Mouse (Mus musculus) heart, adult 8-10 months (tissue): ENCODE measurements at regions not wholly inside any gene's neighbourhood (a gene's known extent, or its start where the extent isn't known, plus 50 kb on each side); places are given as distances from the start of the nearest gene placed in this dataset.

ENCODE experiments used
- DNase-seq: peaks from one replicate; pipeline ENCODE4 v3.0.0; 2022; ENCODE audit warnings: low spot score

DNA sequence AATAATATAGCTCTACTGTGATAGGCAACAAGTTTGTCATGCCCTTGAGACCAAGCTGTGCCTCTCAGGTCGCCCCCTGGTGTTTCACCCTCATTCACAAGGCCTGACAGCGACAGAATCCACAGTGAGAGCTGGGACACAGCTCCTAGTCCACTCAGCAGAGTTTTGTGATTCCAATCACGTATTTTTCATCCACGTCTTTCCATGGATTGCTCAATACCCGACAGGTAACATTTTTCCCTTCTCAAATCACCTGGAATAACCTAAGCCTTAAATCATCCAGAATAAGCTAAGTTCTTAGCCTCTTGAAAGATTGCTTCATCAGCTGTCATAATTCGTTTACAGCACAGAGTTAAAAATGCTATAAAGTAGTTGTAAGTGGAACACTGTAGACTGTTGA is 211.3 kb downstream of the Ccdc91 start:
- no peak for DNase-seq

DNA sequence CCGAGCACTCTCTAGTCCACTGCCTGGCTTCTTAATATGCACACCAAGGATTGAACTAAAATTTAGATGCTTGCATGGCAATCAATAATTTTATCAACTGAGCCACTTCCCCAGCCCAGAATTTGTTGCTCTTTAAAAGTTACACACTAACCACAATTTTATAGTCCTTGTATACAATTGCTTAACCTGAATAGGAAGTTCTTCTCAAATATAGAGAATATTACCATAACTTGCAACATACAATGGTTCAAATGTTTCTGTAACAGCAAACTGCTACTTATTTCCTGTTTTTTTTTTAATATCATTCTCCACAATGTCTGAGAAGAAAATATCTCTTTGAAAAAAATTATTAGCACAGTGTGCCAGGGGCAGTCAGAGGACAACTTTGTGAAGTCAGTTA is 222.6 kb downstream of the Ccdc91 start:
- DNase-seq: no peak

DNA sequence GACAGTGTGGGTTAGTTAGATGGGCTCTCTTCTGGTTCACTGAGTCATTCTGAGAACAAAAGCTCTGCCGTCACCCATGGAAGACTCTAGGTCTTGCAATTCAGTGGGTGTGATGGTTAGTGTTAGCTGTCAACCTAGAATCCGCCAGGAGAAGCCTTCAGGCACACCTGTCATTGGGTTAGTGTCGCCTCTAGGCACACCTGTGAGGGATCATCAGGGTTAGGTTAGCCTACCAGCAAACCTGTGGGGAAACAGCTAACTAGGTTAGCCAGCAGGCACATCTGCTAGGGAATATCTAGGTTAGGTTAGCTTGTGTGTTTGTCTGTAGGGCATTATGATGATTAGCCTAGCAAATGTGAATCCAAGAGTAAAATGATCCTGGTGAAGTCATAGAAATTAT is 223.8 kb downstream of the Ccdc91 start:
- DNase-seq: no peak

DNA sequence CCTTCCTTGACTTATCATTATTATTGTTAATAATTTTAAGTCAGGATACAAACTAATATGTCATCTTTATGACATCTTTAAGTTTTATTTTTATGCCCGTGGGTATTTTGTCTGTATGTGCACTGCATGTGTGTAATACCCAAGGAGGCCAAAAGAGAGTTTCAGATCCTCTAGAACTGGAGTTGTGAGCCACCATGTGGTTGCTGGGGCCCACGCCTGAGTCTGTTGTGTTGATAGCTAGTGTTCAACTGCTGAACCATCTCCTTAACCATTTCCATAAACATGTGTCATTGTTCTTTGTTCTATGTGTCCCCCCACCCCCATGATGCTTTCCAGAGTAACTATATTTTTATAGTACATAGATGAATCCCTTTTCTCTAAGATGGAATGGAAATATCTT is 225.0 kb downstream of the Ccdc91 start:
- no peak for DNase-seq

DNA sequence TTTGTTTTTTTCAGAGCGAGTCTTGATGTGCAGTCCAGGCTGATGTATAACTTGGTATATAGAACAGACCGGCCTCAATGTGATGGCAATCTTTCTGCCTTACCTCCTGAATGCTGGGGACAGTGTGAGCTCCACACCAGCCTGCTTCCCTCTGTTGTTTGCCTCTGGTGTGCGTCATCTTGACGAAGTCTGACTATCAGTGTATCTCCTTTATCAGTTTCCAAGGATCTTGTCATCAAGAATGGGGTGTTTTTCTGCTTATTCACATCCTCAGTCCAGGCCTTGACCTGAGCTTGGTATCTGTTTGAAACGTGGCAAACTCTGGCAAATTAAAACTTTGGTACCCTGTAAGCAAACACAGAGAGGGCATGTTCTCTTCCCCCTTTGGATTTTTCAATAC is 226.3 kb downstream of the Ccdc91 start:
- DNase-seq: no peak

DNA sequence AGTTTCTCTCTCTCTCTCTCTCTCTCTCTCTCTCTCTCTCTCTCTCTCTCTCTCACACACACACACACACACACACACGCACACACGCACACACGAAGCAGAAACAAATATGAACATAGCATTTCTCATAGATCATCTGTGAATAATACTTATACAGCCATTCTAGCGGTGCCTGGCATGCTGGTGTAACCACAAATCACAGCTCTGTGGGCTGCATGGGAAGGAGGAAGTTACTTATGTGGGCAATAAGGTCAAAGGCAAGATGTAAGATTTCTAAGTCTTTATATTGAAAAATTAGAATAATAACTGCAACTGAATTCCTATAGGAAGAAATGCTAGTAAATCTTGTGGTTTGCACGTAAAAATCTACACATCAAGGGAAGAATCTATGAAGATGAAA is 228.7 kb downstream of the Ccdc91 start:
- no peak for DNase-seq

DNA sequence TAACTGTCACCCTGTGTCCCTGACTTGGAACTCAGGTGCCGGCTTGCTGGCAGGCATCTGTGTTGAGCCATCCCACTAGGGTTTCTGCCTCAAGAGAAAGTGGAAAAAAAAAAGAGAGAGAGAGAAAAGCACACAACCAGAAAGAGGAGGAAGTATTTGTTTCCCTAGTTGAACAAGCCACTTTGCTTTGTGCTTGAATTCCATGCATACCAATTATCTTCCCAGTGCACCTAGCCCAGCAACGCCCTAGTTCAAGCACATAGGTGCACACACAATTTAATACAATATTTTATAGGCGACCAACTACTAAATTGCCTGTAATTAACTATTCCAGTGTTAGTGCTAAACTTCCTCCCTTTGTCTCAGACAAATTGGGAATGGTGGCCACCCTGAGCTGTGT is 230.3 kb downstream of the Ccdc91 start:
- DNase-seq: no peak

DNA sequence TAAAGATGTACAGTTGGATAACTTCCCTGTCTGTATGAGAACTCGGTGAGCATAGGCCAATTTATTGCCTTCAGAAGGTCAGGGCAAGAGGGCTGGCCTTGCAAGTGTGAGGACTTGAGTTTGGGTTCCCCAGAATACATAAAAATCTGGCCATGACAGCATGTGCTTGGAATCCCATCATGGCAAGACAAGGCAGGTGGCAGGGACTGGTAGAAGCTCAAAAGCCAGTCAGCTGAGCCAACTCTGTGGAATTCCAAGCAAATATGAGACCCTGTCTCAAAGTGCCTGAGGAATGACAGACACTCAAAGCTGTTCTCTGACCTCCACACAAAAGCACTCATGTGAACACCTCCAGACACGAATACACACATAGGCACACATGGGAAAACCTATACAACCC is 231.1 kb downstream of the Ccdc91 start:
- no peak for DNase-seq

DNA sequence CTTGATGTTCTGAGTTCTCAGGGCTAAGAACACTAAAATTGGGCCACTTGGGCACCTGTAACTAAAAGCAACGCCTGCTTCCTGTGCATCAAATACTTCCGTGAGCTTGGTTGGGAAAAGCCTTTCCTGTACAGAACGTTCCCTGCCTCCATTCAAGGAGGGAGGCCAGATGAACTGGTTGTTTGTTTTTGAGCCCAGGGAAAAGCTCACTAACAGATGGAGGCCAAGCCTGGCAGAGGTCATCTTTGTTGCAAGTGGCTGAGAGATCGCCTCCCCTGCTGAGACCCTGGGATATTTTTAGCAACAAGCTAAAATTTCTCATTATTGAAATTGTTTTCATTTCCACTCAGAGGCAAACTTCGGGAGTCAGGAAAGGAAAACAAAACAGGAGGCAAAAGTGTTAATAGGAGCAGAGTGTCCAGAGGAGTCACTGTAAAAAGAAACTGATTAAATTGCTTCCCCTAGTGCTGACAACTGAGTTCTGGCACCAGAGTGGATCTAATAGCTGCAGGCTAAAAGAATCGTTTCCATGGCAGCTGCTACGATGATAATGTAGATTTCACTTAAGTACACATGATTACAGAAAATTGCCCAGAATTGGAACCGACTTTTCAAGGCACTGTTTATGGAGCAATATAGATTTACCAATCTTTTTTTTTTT is 242.6 kb downstream of the Ccdc91 start:
- peak; percentile 51 for DNase-seq

DNA sequence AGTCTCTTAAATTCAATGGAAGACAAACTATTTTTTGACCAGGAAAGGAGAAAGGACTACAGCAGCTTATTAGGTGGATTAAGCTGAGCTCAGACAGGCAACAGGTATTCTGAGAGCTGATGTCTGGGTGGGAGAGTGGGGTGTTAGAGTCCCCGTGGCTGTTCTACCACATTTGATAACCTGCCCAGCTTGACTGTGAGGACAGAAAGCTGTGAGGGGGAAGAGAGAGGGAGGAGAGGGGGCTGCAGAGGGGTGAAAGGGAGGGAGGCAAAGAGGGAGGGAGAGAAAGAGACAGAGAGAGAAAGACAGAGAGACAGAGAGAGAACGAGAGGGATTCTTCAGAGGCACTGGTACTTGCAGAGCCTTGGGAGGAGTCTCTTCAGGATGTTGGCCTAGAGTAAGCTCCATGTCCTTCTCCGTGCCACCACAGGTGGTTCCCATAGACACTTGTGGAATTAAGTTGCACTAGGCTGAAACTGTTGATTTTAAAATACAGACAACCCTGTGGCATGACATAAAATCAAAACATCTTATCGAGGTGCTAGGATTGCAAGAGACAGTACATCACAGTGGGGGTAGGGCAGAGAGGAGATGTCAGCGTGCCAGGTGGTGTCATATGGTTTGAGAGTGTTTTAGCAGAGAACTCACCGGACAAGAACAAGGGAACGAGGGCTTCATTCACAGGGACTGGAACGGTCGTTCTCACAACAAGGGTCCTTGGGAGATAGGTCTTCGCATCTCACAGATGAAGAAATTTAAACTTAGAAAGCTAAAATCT is 243.3 kb downstream of the Ccdc91 start:
- DNase-seq: no peak

DNA sequence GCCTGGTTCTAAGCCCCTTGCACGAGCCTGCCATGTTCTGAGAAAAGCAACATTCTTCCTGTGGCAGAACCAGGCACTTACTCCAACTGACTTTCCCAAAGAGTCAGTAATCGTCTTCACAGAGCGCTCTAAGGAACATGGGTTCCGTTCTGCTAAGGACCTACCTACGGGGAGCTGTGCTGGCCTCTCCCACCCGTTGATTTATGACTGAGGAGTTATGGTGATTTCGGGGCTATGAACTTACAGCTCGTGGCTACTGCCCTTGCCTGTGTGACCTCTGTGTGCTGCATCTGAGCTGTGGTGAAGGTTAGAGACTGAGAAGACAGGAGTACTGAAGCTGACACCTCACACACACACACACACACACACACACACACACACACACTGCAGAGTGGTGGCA is 243.9 kb downstream of the Ccdc91 start:
- no peak for DNase-seq

DNA sequence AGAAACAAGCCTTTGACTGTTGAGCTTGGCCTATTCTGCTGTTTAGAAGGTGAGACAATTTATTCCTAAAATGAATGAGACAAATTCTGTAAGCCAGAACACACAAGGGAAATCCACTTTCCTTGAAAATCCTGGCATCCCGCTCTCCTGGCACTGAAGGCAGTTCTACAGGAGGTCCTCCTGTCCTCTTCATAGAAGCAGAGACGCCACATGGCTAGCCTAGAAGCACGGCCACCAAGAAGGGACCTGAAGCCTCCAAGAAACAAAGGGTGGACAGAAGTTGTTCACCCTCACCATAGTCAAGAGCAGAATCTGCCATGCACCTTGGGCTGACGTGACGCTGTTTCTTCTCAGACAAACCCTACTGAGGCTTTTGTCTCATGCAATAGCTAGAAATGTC is 247.7 kb downstream of the Ccdc91 start:
- no peak for DNase-seq

DNA sequence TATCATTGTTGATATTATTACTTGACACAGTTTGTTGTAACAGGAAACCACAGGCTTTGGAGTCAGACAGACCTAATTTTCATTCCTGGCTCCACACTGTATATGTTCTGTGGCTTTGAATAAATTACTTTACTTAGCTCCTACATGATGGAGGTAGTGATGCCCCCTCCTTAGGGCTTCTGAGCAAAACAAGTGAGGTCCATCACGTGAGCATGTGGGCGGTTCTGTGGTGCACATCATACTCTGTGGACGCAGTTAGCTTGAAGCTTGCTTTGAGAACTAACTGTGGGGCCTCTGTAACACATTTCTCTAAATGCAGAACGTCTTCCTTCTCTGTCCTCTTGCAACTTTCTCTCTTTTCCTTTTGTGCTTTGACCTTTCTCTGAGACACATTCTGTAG is 251.4 kb downstream of the Ccdc91 start:
- DNase-seq: no peak

DNA sequence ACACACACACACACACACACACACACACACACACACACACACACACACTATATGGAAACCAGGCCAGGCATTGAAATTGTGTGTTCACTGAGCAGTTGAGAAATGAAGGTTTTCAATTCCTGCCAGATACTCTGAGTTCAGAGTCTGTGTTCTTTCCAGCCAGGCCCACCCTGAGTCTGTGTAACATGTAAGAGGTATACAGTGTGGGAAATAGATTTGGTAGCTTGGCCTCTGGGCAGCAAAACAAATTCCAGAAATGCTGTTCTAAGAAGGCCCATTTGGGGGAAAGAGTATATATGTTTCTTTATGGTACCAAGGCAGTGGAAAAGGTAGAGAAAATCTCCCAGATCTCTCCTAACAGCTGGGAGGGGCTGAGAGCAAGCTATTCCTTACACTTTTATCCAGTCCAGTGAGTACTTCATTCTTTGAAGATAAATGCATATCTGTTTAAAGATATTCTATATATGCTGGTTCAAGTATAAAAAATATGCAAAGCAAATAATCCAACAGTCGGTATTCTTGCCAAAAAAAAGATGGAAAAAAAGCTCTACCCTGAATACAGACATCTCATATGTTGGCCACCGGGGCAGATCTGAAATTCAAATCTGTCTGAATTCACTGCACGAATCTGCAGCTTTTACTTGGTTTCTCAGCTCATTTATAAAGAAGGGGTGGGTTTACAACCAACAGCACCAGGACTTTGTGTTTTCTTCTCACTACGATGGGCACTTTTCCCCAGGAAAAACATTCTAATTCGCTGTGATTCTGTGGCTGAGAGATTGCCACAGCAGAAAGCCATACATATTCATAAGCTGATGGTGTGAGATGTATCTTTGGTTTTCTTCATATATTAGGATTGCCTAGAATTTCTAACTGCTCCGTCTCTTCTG is 252.3 kb downstream of the Ccdc91 start:
- DNase-seq: no peak

DNA sequence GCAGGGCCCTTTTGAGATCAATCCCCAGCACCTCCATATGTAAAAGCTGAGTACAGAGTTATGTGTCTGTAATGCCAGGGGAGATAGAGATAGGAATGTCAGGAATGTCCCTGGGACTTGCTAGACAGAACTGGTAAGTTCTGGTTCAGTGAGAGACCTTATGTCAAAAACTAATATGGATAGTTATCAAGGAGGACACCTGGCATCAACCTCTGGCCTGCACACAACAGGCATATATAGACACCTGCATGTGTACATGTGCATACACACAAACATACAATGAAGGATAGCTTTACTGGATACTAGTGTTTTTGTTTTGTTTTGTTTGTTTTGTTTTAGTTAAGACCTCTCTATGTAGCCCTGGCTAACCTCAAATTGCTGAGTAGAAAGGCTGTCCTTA is 254.1 kb downstream of the Ccdc91 start:
- no peak for DNase-seq

DNA sequence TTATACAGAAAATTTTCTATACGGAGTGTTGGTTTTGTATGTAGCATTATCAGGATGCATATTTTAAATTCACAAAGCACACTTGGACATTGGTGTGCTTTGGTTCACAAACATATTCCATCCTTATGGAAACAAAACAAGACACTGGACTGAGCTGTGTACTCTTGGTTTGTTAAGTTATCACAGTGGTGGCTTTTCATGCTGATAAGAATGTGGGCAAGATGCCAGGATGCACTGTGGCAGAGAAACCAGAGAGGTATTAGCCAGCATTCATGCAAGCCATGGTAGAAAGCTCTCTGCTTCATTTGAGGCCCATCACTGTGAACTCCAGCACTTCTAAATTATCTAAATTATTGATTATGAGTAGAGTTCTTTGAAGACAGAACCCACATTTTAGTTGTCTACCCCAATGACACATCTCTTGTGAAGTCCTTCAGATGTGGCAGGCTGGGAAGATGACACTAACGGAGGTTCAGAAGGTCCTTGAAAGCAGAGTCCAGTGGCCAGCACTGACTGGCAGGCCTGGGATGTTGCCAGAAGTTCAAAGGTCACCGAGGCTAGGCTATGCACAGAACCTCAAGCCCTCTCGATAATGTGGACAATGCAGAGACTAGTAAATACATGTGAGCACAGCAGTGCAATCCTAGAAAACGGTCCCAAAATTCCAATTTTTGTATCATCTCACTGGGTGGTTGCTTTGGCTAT is 263.1 kb downstream of the Ccdc91 start:
- no peak for DNase-seq

DNA sequence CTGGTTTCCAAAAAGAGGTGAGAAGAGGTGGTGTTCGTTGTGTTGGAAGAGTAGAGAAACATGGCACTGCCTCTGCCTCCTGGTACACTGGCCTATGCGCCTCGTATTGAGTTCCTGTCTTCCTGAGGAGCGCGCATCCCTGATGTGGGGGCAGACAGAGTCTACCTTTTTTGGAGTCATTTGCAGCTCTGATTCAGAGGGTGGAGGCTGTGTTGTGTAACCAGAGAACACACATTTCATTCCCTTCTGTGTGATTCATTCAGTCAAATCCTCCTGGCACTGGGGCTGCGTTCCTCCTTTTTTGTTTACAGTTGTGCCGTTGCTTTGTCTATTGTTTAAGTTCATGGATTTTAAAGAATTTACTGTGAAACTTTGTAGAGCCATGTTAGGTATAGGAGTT is 265.8 kb downstream of the Ccdc91 start:
- no peak for DNase-seq

DNA sequence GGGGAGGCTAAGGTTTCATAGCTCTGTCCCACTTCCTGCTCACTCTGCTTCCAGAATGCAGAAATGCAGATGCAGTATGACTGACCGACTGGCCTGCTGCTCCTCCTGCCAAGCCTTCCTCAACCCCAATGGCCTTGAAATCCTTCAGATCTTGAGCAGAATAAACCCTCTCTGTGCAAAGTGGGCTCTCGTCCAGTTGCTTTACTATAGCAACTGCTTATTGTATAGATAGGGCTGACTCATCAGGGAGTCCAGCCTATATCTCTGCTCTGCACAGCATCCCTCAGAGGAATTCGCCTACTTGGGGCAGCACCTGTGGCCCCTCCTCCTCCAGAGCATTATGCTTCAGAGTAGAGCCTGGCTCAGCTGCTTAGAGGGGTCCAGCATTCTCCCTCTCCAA is 268.5 kb downstream of the Ccdc91 start:
- DNase-seq: no peak

DNA sequence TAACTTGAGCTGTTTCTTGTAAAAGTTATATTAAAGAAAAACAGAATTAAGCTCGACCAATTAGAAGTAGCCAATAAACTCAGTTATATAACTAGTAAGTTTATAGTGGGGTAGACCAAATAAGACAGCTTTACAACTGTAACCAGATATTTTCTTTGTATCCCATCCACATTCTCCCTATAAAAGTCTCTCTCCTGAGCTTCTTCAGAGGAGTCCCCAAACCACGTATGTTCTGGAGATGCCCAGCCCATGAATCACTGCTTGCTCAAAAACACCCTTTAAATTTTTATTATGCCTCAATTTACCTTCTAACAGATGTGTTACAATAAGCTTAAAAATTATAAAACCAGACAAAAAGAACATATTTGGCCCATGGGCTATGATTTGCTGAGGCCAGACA is 270.1 kb downstream of the Ccdc91 start:
- no peak for DNase-seq

DNA sequence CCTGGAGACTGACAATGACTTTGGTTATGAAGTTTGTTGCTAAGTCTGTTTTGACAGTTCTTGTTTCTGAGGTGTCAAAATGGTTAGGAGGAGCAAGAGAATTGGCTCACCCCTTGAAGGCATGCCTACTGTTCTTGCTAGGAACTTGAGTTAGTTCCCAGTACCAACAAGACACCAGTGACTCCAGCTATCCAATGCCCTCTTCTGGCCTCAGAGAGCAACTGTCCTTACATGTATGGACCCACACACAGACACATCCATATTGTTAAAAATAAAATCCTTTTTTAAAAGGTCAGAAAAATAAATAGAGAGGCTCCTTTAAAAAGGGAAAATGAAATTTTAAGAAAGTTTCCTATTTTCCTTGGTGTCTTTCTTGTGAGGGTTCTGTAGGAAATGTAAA is 272.3 kb downstream of the Ccdc91 start:
- DNase-seq: no peak

DNA sequence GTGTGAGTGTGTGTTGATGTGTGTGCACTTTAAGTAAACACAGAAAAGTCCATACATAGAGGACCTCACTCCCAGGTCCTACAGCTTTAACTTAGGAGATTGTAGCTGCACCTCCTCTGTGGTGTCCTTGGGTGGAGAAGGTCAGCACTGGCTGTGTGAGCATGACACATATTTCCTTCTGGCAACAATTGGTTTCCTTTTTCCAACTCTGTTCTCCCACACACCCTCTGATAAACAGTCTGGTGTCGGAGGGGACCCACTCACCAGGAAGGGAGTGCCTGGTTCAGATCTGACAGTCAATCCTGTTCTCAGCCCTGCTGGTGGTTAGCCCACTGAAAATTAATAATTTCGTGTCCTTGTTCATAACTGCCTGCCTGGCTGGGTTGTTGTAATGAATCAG is 276.7 kb downstream of the Ccdc91 start:
- DNase-seq: peak; percentile 55

DNA sequence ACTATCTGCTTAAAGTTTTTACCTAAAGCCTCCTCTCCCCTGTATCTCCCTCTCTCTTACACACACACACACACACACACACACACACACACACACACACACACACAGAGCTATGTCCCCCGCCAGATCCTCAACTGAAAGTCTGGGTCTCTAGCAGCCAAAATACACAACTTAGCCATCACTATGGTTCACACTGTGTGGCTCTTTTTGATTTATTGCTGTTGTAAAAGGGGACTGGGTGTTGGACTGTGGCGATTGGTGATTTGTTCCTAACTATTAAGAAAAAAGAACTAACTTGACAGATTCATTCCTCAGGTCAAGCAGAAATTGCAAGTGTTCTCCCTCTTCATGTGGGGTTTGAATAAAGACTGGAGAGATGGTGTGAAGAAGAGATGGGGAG is 278.2 kb downstream of the Ccdc91 start:
- DNase-seq: no peak
